Mouse (Mus musculus) C2C12 (cell line): ENCODE data around the gene Ffar2. TPM values are rescaled to one million over a fixed set of nuclear protein-coding genes. Genes with fewer than 3 reads are reported as not detected.

Experiments
- H3K27me3 ChIP-seq: one replicate; pipeline ENCODE4 v1.6.1; 2011; ENCODE audit not compliant: control insufficient read depth, insufficient read depth, insufficient read length
- H3K36me3 ChIP-seq: one replicate; pipeline ENCODE4 v1.6.1; 2011; ENCODE audit not compliant: control insufficient read depth, insufficient read depth
- H3K4me3 ChIP-seq: one replicate; pipeline ENCODE4 v1.5.1; 2011; ENCODE audit warnings: mild to moderate bottlenecking, control low read depth; ENCODE audit not compliant: poor library complexity, insufficient read depth, severe bottlenecking
- H3K79me2 ChIP-seq: one replicate; pipeline ENCODE4 v1.6.1; 2011; ENCODE audit not compliant: control insufficient read depth, insufficient read depth
- H3K79me3 ChIP-seq: one replicate; pipeline ENCODE4 v1.6.1; 2011; ENCODE audit warnings: low read depth, control low read depth
- H3ac ChIP-seq: one replicate; pipeline ENCODE3; 2011; ENCODE audit warnings: low read depth; ENCODE audit not compliant: control insufficient read depth, insufficient read length
- CEBPB ChIP-seq: IDR thresholded peaks from one replicate; pipeline ENCODE4 v1.6.1; 2011; ENCODE audit warnings: low read depth, mild to moderate bottlenecking, control low read depth, moderate library complexity
- CTCF ChIP-seq: IDR thresholded peaks from one replicate; pipeline ENCODE4 v1.5.1; 2011; ENCODE audit not compliant: control insufficient read depth, insufficient read depth, insufficient read length
- FOSL1 ChIP-seq: IDR thresholded peaks from one replicate; pipeline ENCODE4 v1.8.0; 2011; ENCODE audit warnings: mild to moderate bottlenecking, low read length; ENCODE audit not compliant: poor library complexity, insufficient read depth, severe bottlenecking
- MAX ChIP-seq: IDR thresholded peaks from one replicate; pipeline ENCODE4 v1.6.1; 2011; ENCODE audit warnings: mild to moderate bottlenecking, control low read depth
- MYOD1 ChIP-seq: IDR thresholded peaks from one replicate; pipeline ENCODE4 v1.6.1; 2011; ENCODE audit warnings: low read depth; ENCODE audit not compliant: control insufficient read depth, insufficient read length
- MYOG ChIP-seq: IDR thresholded peaks from one replicate; pipeline ENCODE4 v1.6.1; 2011; ENCODE audit not compliant: control insufficient read depth, insufficient read length; ENCODE audit errors: extremely low read depth
- USF1 ChIP-seq: IDR thresholded peaks from one replicate; pipeline ENCODE4 v1.6.1; 2011; ENCODE audit warnings: low read depth, mild to moderate bottlenecking, control low read depth, moderate library complexity
- long read RNA-seq, 2 experiments: library from polyadenylated mRNA; unstranded; transcript quantifications; one replicate each; pipeline ENCODE4 v2.0.0; 2019 to 2020
- polyA plus RNA-seq: library from polyadenylated mRNA; unstranded; fragments of >200 nt; fragmentation: generic; extraction: Trizol; gene quantifications from one replicate; pipeline ENCODE4 v1.2.1, GENCODE M21; 2012; ENCODE audit warnings: missing spikeins

Gene Ffar2
- polyA plus RNA-seq = not detected
- long read RNA-seq, experiment 1 = 0 reads
- long read RNA-seq, experiment 2 = 0 reads

DNA sequence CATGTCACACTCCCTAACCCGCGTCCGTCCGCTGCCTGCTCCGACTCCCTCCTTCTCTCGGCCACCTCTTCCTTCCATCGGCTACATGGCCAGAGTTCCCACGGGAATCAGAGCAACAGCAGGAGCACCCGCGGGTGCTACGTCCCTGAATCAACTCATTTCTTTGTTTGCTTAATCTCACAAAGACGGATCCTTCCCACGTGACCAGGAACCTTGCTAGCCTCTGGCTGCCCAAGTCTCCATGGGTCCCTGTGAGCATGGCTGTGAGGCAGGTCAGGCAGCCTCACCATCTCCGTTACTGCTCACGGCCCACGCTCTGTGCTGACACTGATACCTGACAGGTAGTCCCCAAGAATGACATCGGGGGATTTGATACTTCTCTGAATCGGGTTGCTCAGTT, at the start of gene Ffar2:
Ffar2 (minus strand) TSS at position 101 of the 400 bp plus-strand sequence.
- TF ChIP-seq MYOG = no peak
- no peak for TF ChIP-seq USF1
- no peak for TF ChIP-seq CTCF
- no peak for TF ChIP-seq MYOD1
- no peak for TF ChIP-seq MAX
- TF ChIP-seq FOSL1 = no peak
- no peak for TF ChIP-seq CEBPB
- Histone ChIP-seq H3K79me3 (no peaks in the 10 kb centered on the region), H3K79me2 (no peaks in the 10 kb centered on the region)

DNA sequence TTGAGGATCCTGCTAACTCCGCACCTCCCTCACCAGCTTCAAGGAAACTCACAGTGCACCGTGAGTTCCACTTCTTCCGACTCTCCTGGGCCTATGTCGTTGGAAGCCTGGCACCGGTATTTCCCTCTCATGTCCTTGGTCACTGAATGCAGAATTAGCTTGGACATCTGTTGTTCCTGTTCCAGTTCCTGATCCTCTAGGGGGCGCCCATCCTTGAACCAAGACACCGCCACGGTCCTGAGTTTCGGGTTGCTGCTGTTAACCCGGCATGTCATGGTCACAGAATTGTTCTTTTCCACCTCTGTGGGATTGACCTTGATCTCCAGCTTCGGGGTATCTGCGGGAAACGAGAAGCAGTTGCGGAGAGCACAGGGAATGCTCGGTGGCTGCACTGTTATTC, 49.5 kb upstream of the Ffar2 start:
- TF ChIP-seq FOSL1 = no peak
- no peak for TF ChIP-seq CEBPB
- no peak for TF ChIP-seq MYOG
- no peak for TF ChIP-seq USF1
- no peak for TF ChIP-seq CTCF

More for the DNA sequence above, at the start of gene Ffar2:
- Histone ChIP-seq H3ac (no peak within 1 kb of the TSS), H3K27me3 (peaks cover 28% of the 10 kb centered on the region), H3K4me3 (no peak within 1 kb of the TSS), H3K36me3 (no peaks in the 10 kb centered on the region)

DNA sequence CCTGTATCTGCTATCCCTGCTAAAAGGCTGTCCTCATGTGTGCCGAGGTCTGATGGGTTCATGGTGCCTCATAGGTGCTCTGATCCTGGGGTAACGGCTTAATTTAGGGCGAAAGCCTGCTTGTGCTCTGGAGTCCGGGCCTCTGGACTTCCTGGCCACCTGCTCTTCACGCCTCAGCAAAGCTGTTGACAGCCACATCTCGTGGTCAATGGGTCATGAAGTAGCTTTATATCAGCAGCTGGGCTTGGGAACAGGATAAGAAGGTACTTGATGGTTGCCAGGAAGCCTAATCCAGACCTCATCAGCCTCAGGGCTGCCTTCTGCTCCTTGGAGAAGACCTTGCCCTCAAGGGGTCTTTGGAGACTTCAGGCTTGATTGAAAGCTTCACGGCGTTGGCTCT, 39.8 kb upstream of the Ffar2 start:
- no peak for TF ChIP-seq MYOG
- TF ChIP-seq USF1 = no peak
- no peak for TF ChIP-seq MYOD1
- TF ChIP-seq FOSL1 = no peak
- no peak for TF ChIP-seq MAX
- TF ChIP-seq CTCF = no peak
- no peak for TF ChIP-seq CEBPB
- H3K79me2 ChIP-seq = no peaks in the 10 kb centered on the region
- H3K27me3 ChIP-seq = peaks cover 37% of the 10 kb centered on the region
- no peak overlapping the region for H3ac ChIP-seq
- H3K36me3 ChIP-seq = no peaks in the 10 kb centered on the region
- H3K4me3 ChIP-seq = no peak overlapping the region
- H3K79me3 ChIP-seq = no peaks in the 10 kb centered on the region

More for the DNA sequence above, 49.5 kb upstream of the Ffar2 start:
- H3K36me3 ChIP-seq = no peaks in the 10 kb centered on the region
- no peak overlapping the region for H3K4me3 ChIP-seq
- no peak overlapping the region for H3ac ChIP-seq
- no peaks in the 10 kb centered on the region for H3K79me3 ChIP-seq
- H3K27me3 ChIP-seq = peaks cover 31% of the 10 kb centered on the region
- no peaks in the 10 kb centered on the region for H3K79me2 ChIP-seq

DNA sequence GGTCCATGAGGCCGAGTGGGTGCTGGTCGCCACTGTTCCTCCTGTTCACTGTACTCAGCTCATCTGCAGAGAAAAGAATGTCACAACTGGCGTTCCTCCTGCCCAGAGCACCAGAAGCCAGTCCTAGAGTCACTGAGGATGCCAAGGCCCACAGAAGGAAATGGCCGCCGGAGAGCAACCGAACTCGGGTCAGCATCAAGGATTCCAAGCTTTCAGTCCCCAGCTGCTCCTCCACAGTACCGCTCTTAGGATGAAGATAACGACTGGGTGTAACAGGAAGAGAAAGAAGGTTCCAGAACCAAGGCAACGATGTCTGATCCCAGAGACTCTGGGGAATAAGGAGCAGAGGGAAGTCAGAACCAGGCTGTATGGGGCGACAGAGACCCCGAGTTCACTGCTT, 37.9 kb upstream of the Ffar2 start, which contains the start of gene Ffar1:
Ffar1 (minus strand) TSS at position 101 of the 400 bp plus-strand sequence.
- TF ChIP-seq MYOG (no peak), FOSL1 (no peak), MAX (no peak), USF1 (no peak), MYOD1 (no peak), CEBPB (no peak), CTCF (no peak)
- Histone ChIP-seq H3ac (no peak within 1 kb of the TSS), H3K36me3 (no peaks in the 10 kb centered on the region), H3K27me3 (peaks cover 38% of the 10 kb centered on the region), H3K79me2 (no peaks in the 10 kb centered on the region), H3K79me3 (no peaks in the 10 kb centered on the region), H3K4me3 (no peak within 1 kb of the TSS)

GRCm38 (mm10) chr7:30859635-30860402, 36.2 kb upstream of the Ffar2 start:
- H3K27me3 ChIP-seq = peaks cover 50% of the 10 kb centered on the region
- TF ChIP-seq CEBPB (no peak), MYOD1 (no peak), MYOG (no peak), CTCF (no peak), MAX (no peak), FOSL1 (no peak), USF1 (no peak)
- H3K79me3 ChIP-seq = no peaks in the 10 kb centered on the region
- no peak overlapping the region for H3ac ChIP-seq
- no peak overlapping the region for H3K4me3 ChIP-seq
- H3K36me3 ChIP-seq = no peaks in the 10 kb centered on the region
- no peaks in the 10 kb centered on the region for H3K79me2 ChIP-seq
